Mouse (Mus musculus): Measurements from ENCODE around the gene Mucl3. TPM values are rescaled to one million over a fixed set of nuclear protein-coding genes. Genes with fewer than 3 reads are reported as not detected.
A peak's percentile ranks its signal among the peaks of the same experiment; 100 is the strongest.

The Mucl3 gene
- total and polyA plus RNA-seq, 2 experiments from 2014 or later, result 0.10 TPM; not detected in 1

GRCm38 (mm10) chr17:35638475-35639190 lies 4.9 kb downstream of the Mucl3 start:
- Histone ChIP-seq H3K9me3 (ENCODE audit: low read length) (no peaks in the 10 kb centered on the region), H3K9ac (replicated peaks; ENCODE audit: low read length) (no peak overlapping the region), H3K27ac (no peak overlapping the region), H3K27me3 (ENCODE audit: insufficient read depth, low read length) (no peaks in the 10 kb centered on the region), H3K4me1 (ENCODE audit: insufficient read depth, low read length) (0 out of 2 replicates have a peak, but pooled peaks cover 3% of the 10 kb centered on the region), H3K4me2 (ENCODE audit: low read depth, low read length) (peak overlapping the region; percentile 11), H3K4me3 (ENCODE audit: low read length) (no peak overlapping the region), H3K36me3 (ENCODE audit: insufficient read depth, low read length) (no peaks in the 10 kb centered on the region)
- 28% methylated on average over 14 of the region's 14 CpGs for WGBS
- no peak for TF ChIP-seq CTCF (IDR thresholded peaks at IDR 0.05; ENCODE audit: low read depth)
- DNase-seq (ENCODE audit: low spot score) (peak; percentile 81), ATAC-seq (peak; percentile 70; the same call in 1 of the 2 replicates)

GRCm38 (mm10) chr17:35636363-35636762 lies 7.1 kb downstream of the Mucl3 start:
- Histone ChIP-seq H3K4me3 (ENCODE audit: low read length) (peak overlapping the region; percentile 38; the same call in 1 of the 2 replicates), H3K27ac (no peak overlapping the region), H3K9ac (replicated peaks; ENCODE audit: low read length) (no peak overlapping the region), H3K4me2 (ENCODE audit: low read depth, low read length) (peak overlapping the region; percentile 70), H3K36me3 (ENCODE audit: insufficient read depth, low read length) (no peaks in the 10 kb centered on the region), H3K27me3 (ENCODE audit: insufficient read depth, low read length) (no peaks in the 10 kb centered on the region), H3K9me3 (ENCODE audit: low read length) (no peaks in the 10 kb centered on the region), H3K4me1 (ENCODE audit: insufficient read depth, low read length) (0 out of 2 replicates have a peak, but pooled peaks cover 3% of the 10 kb centered on the region)
- DNase-seq (ENCODE audit: low spot score) (peak; percentile 41), ATAC-seq (no peak; the same call in 1 of the 2 replicates)
- WGBS, result 35% methylated on average over 5 of the region's 5 CpGs
- TF ChIP-seq CTCF (IDR thresholded peaks at IDR 0.05; ENCODE audit: low read depth), result no peak

DNA sequence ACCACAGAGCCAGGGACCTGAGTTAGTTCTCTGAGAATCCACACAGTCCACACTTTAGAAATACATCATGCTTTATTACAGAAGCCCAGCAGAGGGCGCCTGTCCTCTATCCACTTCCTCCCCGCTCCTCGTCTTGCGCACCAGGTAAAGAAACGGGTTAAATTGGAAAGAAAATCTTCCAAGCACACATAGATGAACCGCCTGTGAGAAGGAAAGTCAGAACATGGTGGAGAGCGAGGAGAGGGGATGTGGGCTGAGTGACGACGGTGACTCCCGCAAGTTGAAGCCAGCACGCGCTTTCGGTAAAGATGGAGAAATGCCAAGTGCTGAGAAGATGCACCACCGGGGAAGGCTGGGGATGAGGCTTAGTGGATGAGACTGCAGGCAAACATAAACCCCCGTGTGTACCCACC lies 7.8 kb downstream of the Mucl3 start:
- Histone ChIP-seq H3K4me3 (ENCODE audit: low read length) (peak overlapping the region; percentile 38), H3K36me3 (ENCODE audit: insufficient read depth, low read length) (no peaks in the 10 kb centered on the region), H3K9me3 (ENCODE audit: low read length) (no peaks in the 10 kb centered on the region), H3K4me1 (ENCODE audit: insufficient read depth, low read length) (0 out of 2 replicates have a peak, but pooled peaks cover 3% of the 10 kb centered on the region), H3K27me3 (ENCODE audit: insufficient read depth, low read length) (no peaks in the 10 kb centered on the region), H3K27ac (peak overlapping the region; percentile 68; the same call in 1 of the 2 replicates), H3K9ac (replicated peaks; ENCODE audit: low read length) (peak overlapping the region; percentile 49; the same call in 1 of the 2 replicates), H3K4me2 (ENCODE audit: low read depth, low read length) (peak overlapping the region; percentile 70)
- DNase-seq (ENCODE audit: low spot score), result peak; percentile 89
- peak; percentile 80 for TF ChIP-seq CTCF (IDR thresholded peaks at IDR 0.05; ENCODE audit: low read depth)
- peak; percentile 85 for ATAC-seq
- under 1% methylated on average over 15 of the region's 15 CpGs for WGBS

DNA sequence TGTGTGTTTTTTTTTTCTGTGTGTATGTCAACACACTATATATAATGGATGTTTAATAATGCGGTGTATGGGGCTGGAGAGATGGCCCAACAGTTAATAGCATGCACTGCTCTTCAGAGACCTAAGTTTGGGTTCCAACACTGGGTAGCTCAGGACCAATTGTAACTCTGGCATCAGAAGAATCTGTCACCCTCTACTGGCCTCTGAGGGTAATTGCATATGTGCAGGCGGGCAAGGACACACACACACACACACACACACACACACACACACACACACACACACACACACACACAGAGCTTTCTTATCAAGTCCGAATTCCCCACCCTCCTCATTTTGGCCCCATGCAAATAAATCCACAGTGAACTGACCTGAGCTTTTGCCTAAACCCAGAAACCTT lies 8.3 kb downstream of the Mucl3 start:
- peak; percentile 40 for DNase-seq (ENCODE audit: low spot score)

GRCm38 (mm10) chr17:35633992-35634391 lies 9.5 kb downstream of the Mucl3 start:
- DNase-seq (ENCODE audit: low spot score) (peak; percentile 61), ATAC-seq (peak; percentile 50; the same call in 1 of the 2 replicates)
- H3K9ac ChIP-seq (replicated peaks; ENCODE audit: low read length), result no peak overlapping the region
- TF ChIP-seq CTCF (IDR thresholded peaks at IDR 0.05; ENCODE audit: low read depth), result peak; percentile 68
- no peaks in the 10 kb centered on the region for H3K9me3 ChIP-seq (ENCODE audit: low read length)
- H3K4me3 ChIP-seq (ENCODE audit: low read length), result no peak overlapping the region
- no peaks in the 10 kb centered on the region for H3K36me3 ChIP-seq (ENCODE audit: insufficient read depth, low read length)
- no peaks in the 10 kb centered on the region for H3K27me3 ChIP-seq (ENCODE audit: insufficient read depth, low read length)
- WGBS, result 12% methylated on average over 1 of the region's 1 CpGs
- 0 out of 2 replicates have a peak, but pooled peaks cover 3% of the 10 kb centered on the region for H3K4me1 ChIP-seq (ENCODE audit: insufficient read depth, low read length)
- H3K27ac ChIP-seq, result peak overlapping the region; percentile 45; the same call in 1 of the 2 replicates
- no peak overlapping the region for H3K4me2 ChIP-seq (ENCODE audit: low read depth, low read length)

More for the DNA sequence above, 8.3 kb downstream of the Mucl3 start:
- Histone ChIP-seq H3K4me1 (ENCODE audit: insufficient read depth, low read length) (0 out of 2 replicates have a peak, but pooled peaks cover 3% of the 10 kb centered on the region), H3K4me3 (ENCODE audit: low read length) (no peak overlapping the region), H3K9me3 (ENCODE audit: low read length) (no peaks in the 10 kb centered on the region), H3K4me2 (ENCODE audit: low read depth, low read length) (no peak overlapping the region), H3K27ac (no peak overlapping the region), H3K36me3 (ENCODE audit: insufficient read depth, low read length) (no peaks in the 10 kb centered on the region), H3K9ac (replicated peaks; ENCODE audit: low read length) (no peak overlapping the region), H3K27me3 (ENCODE audit: insufficient read depth, low read length) (no peaks in the 10 kb centered on the region)
- ATAC-seq, result peak; percentile 28; the same call in 1 of the 2 replicates
- TF ChIP-seq CTCF (IDR thresholded peaks at IDR 0.05; ENCODE audit: low read depth), result peak; percentile 56
- whole genome bisulfite sequencing, result 77% methylated on average over 3 of the region's 3 CpGs

- Histone ChIP-seq H3K36me3 (ENCODE audit: insufficient read depth, low read length) (no peaks in the 10 kb centered on the region), H3K27me3 (ENCODE audit: insufficient read depth, low read length) (no peaks in the 10 kb centered on the region), H3K4me3 (ENCODE audit: low read length) (no peak within 1 kb of the TSS), H3K4me1 (ENCODE audit: insufficient read depth, low read length) (no peaks in the 10 kb centered on the region), H3K27ac (no peak within 1 kb of the TSS), H3K9me3 (ENCODE audit: low read length) (no peaks in the 10 kb centered on the region), H3K4me2 (ENCODE audit: low read depth, low read length) (no peak within 1 kb of the TSS), H3K9ac (replicated peaks; ENCODE audit: low read length) (no peak within 1 kb of the TSS)
- ATAC-seq (no peak), DNase-seq (ENCODE audit: low spot score) (no peak)
- 83% methylated on average over 7 of the region's 7 CpGs for WGBS
- no peak for TF ChIP-seq CTCF (IDR thresholded peaks at IDR 0.05; ENCODE audit: low read depth)
Observed at GRCm38 (mm10) chr17:35626537-35626936, 17.0 kb downstream of the Mucl3 start, which contains the start of gene Gm9573. TSS of gene Gm9573 (minus strand) at chr17:35626637.

Measured in hindbrain, postnatal 0 days (tissue).